Mouse (Mus musculus): ENCODE results near the gene Atoh1.

- no peak for TF ChIP-seq CTCF (IDR thresholded peaks at IDR 0.05; ENCODE audit: borderline replicate concordance, control insufficient read depth, extremely low read depth, insufficient read depth, low read length, poor library complexity)
- TF ChIP-seq POLR2A (IDR thresholded peaks at IDR 0.05; ENCODE audit: control insufficient read depth, extremely low read depth, insufficient read depth, low read length, poor library complexity), result no peak
Observed at GRCm38 (mm10) chr6:64729231-64730011, 496 bp downstream of the Atoh1 start.
